Mouse (Mus musculus) MEL (cell line): ENCODE results near the gene Mid1. TPM values are rescaled to one million over a fixed set of nuclear protein-coding genes. Genes with fewer than 3 reads are reported as not detected.

ENCODE experiments used
- DNase-seq: peaks from one replicate; pipeline ENCODE4 v3.0.0; 2011; ENCODE audit warnings: low read depth, low spot score
- H3K27ac ChIP-seq: 2 replicates; pipeline ENCODE4 v1.5.1; 2012; ENCODE audit warnings: low read depth, mild to moderate bottlenecking, control low read depth, low read length, moderate library complexity; ENCODE audit not compliant: control insufficient read depth
- H3K27me3 ChIP-seq, 2 experiments: fragments of 150-350 bp in 1 of 2; sonication (generic) in 1 of 2; 2 replicates each; pipeline ENCODE4 v1.6.1; 2012; ENCODE audit warnings: low read length in 2 of 2, mild to moderate bottlenecking in 2 of 2, improper control_type of control experiment in 1 of 2, moderate library complexity in 1 of 2; ENCODE audit not compliant: insufficient read depth in 2 of 2, control insufficient read depth in 1 of 2
- H3K36me3 ChIP-seq, 2 experiments: 2 replicates each; pipeline ENCODE4 v1.6.1; 2012 to 2014; ENCODE audit warnings: low read length in 2 of 2, improper control_type of control experiment in 1 of 2, inconsistent platforms in 1 of 2, mild to moderate bottlenecking in 1 of 2; ENCODE audit not compliant: insufficient read depth in 2 of 2, control insufficient read depth in 1 of 2
- H3K4me1 ChIP-seq, 2 experiments: fragments of 150-350 bp in 1 of 2; sonication (generic) in 1 of 2; 2 replicates each; pipeline ENCODE4 v1.6.1; 2012; ENCODE audit warnings: low read length in 2 of 2, improper control_type of control experiment in 1 of 2, mild to moderate bottlenecking in 1 of 2; ENCODE audit not compliant: insufficient read depth in 2 of 2, control insufficient read depth in 1 of 2
- H3K4me3 ChIP-seq, 2 experiments: fragments of 150-350 bp in 1 of 2; sonication (generic) in 1 of 2; 2 replicates each; pipeline ENCODE4 v1.5.1; 2012; ENCODE audit warnings: low read depth in 2 of 2, low read length in 2 of 2, mild to moderate bottlenecking in 2 of 2, moderate library complexity in 2 of 2, control low read depth in 1 of 2, improper control_type of control experiment in 1 of 2; ENCODE audit not compliant: control insufficient read depth in 1 of 2, insufficient read depth in 1 of 2
- H3K79me2 ChIP-seq: 2 replicates; pipeline ENCODE4 v1.6.1; 2012; ENCODE audit warnings: mild to moderate bottlenecking, low read length, moderate library complexity; ENCODE audit not compliant: control insufficient read depth, poor library complexity, insufficient read depth
- H3K9ac ChIP-seq: 2 replicates; pipeline ENCODE4 v1.6.1; 2012; ENCODE audit warnings: low read depth, mild to moderate bottlenecking, control low read depth, low read length, moderate library complexity; ENCODE audit not compliant: control insufficient read depth, poor library complexity, severe bottlenecking
- H3K9me3 ChIP-seq: fragments of 150-350 bp; sonication (generic); replicated peaks from 2 replicates; pipeline ENCODE4 v1.6.1; 2012; ENCODE audit warnings: mild to moderate bottlenecking, low read length, improper control_type of control experiment, moderate library complexity; ENCODE audit not compliant: insufficient read depth
- CHD1 ChIP-seq: IDR thresholded peaks from 2 replicates; pipeline ENCODE4 v1.6.1; 2012; ENCODE audit warnings: low read depth, mild to moderate bottlenecking, inconsistent platforms, low read length, improper control_type of control experiment
- CHD2 ChIP-seq: IDR thresholded peaks from 2 replicates; pipeline ENCODE4 v1.6.1; 2011; ENCODE audit warnings: low read length, improper control_type of control experiment
- ETS1 ChIP-seq: IDR thresholded peaks from 2 replicates; pipeline ENCODE4 v1.6.1; 2012; ENCODE audit warnings: low read depth, mild to moderate bottlenecking, inconsistent platforms, low read length, improper control_type of control experiment, moderate library complexity
- GABPA ChIP-seq: IDR thresholded peaks from 2 replicates; pipeline ENCODE4 v1.6.1; 2012; ENCODE audit warnings: low read depth, mild to moderate bottlenecking, inconsistent platforms, low read length, improper control_type of control experiment, moderate library complexity
- GATA1 ChIP-seq: IDR thresholded peaks from 2 replicates; pipeline ENCODE4 v1.6.1; 2011; ENCODE audit warnings: low read depth, low read length, improper control_type of control experiment
- JUND ChIP-seq: IDR thresholded peaks from 2 replicates; pipeline ENCODE4 v1.6.1; 2011; ENCODE audit warnings: low read depth, mild to moderate bottlenecking, improper control_type of control experiment, low read length
- MAX ChIP-seq: IDR thresholded peaks from 2 replicates; pipeline ENCODE4 v1.6.1; 2011; ENCODE audit warnings: low read length, improper control_type of control experiment
- MYB ChIP-seq: IDR thresholded peaks from 2 replicates; pipeline ENCODE4 v1.6.1; 2011; ENCODE audit warnings: mild to moderate bottlenecking, low read depth, low read length, improper control_type of control experiment
- NELFE ChIP-seq: IDR thresholded peaks from 2 replicates; pipeline ENCODE4 v1.6.1; 2011; ENCODE audit warnings: low read depth, low read length, improper control_type of control experiment
- POLR2AphosphoS2 ChIP-seq: IDR thresholded peaks from 2 replicates; pipeline ENCODE4 v1.6.1; 2011; ENCODE audit warnings: low read length, improper control_type of control experiment
- RAD21 ChIP-seq: IDR thresholded peaks from 2 replicates; pipeline ENCODE4 v1.6.1; 2011; ENCODE audit warnings: mild to moderate bottlenecking, low read depth, low read length, improper control_type of control experiment
- RCOR1 ChIP-seq: IDR thresholded peaks from 2 replicates; pipeline ENCODE4 v1.6.1; 2012; ENCODE audit warnings: low read depth, mild to moderate bottlenecking, inconsistent platforms, low read length, improper control_type of control experiment
- SIN3A ChIP-seq: IDR thresholded peaks from 2 replicates; pipeline ENCODE4 v1.6.1; 2012; ENCODE audit warnings: low read length, improper control_type of control experiment, inconsistent platforms
- SMC3 ChIP-seq: IDR thresholded peaks from 2 replicates; pipeline ENCODE4 v1.6.1; 2011; ENCODE audit warnings: low read depth, low read length, improper control_type of control experiment
- TAL1 ChIP-seq: IDR thresholded peaks from 2 replicates; pipeline ENCODE4 v1.6.1; 2012; ENCODE audit warnings: mild to moderate bottlenecking, inconsistent platforms, low read length, moderate library complexity, mixed read lengths
- TCF12 ChIP-seq: IDR thresholded peaks from 2 replicates; pipeline ENCODE4 v1.6.1; 2014; ENCODE audit warnings: low read depth, mild to moderate bottlenecking, inconsistent platforms, low read length, improper control_type of control experiment, moderate library complexity
- UBTF ChIP-seq: IDR thresholded peaks from 2 replicates; pipeline ENCODE4 v1.6.1; 2012; ENCODE audit warnings: low read depth, mild to moderate bottlenecking, inconsistent platforms, low read length, improper control_type of control experiment, moderate library complexity, borderline replicate concordance; ENCODE audit not compliant: insufficient read depth
- USF1 ChIP-seq: IDR thresholded peaks from 2 replicates; pipeline ENCODE4 v1.6.1; 2014; ENCODE audit warnings: low read depth, mild to moderate bottlenecking, inconsistent platforms, low read length, improper control_type of control experiment, moderate library complexity
- USF2 ChIP-seq, 2 experiments: IDR thresholded peaks; 2 replicates each; pipeline ENCODE4 v1.6.1; 2011 to 2012; ENCODE audit warnings: improper control_type of control experiment in 2 of 2, low read length in 2 of 2, borderline replicate concordance in 1 of 2, inconsistent platforms in 1 of 2, low read depth in 1 of 2, mild to moderate bottlenecking in 1 of 2; ENCODE audit not compliant: insufficient read depth in 1 of 2
- ZC3H11A ChIP-seq: IDR thresholded peaks from 2 replicates; pipeline ENCODE4 v1.6.1; 2012; ENCODE audit warnings: low read depth, mild to moderate bottlenecking, inconsistent platforms, low read length, improper control_type of control experiment
- ZKSCAN1 ChIP-seq: IDR thresholded peaks from 2 replicates; pipeline ENCODE4 v1.6.1; 2012; ENCODE audit warnings: low read depth, mild to moderate bottlenecking, inconsistent platforms, low read length, improper control_type of control experiment, moderate library complexity
- polyA plus RNA-seq, 2 experiments: library from polyadenylated mRNA; stranded (reverse) in 1 of 2; unstranded in 1 of 2; fragments of >175 nt in 1 of 2; fragments of >200 nt in 1 of 2; gene quantifications; 2 replicates each; pipeline versions ENCODE4 v1.2.1 to v1.2.4; 2012; ENCODE audit warnings: low replicate concordance in 2 of 2, low read depth in 1 of 2; ENCODE audit not compliant: insufficient read length in 2 of 2, insufficient read depth in 1 of 2, missing spikeins in 1 of 2
- total RNA-seq: library from RNA; depleted of rRNA; stranded (reverse); fragments of 300-350 nt; gene quantifications from 2 replicates; pipeline ENCODE4 v1.2.3, GENCODE M21; 2012

Mid1 gene
- total and polyA plus RNA-seq, 3 experiments, result 1.4 to 7.8 TPM; not detected in 1

GRCm38 (mm10) chrX:169811318-169811717, 126.3 kb downstream of the Mid1 start:
- Histone ChIP-seq H3K27me3 (peaks cover 3 to 4% of the 10 kb centered on the region in 2 experiments; a peak in 3 of 4 replicates), H3K27ac (no peak overlapping the region), H3K36me3 (no peaks in the 10 kb centered on the region), H3K4me1 (no peaks in the 10 kb centered on the region), H3K9me3 (no peaks in the 10 kb centered on the region), H3K9ac (no peak overlapping the region), H3K79me2 (no peaks in the 10 kb centered on the region), H3K4me3 (no peak overlapping the region)
- no peak for DNase-seq
- no peak for TF ChIP-seq GABPA
- no peak for TF ChIP-seq ETS1
- TF ChIP-seq USF1, result no peak
- no peak for TF ChIP-seq MAX
- no peak for TF ChIP-seq UBTF
- no peak for TF ChIP-seq MYB
- TF ChIP-seq TAL1, result no peak
- no peak for TF ChIP-seq RCOR1
- no peak for TF ChIP-seq ZKSCAN1
- TF ChIP-seq USF2 (IDR thresholded peaks at IDR 0.05; ENCODE audit: borderline replicate concordance in 1 of 2, insufficient read depth in 1 of 2, low read depth in 1 of 2, low read length in 2 of 2), result no peak
- TF ChIP-seq JUND, result no peak
- TF ChIP-seq CHD2, result no peak
- no peak for TF ChIP-seq GATA1
- no peak for TF ChIP-seq TCF12
- no peak for TF ChIP-seq NELFE
- no peak for TF ChIP-seq SMC3

- Histone ChIP-seq H3K9me3 (no peaks in the 10 kb centered on the region), H3K4me3 (no peak overlapping the region), H3K4me1 (no peaks in the 10 kb centered on the region), H3K9ac (no peak overlapping the region), H3K27me3 (peaks cover 2 to 3% of the 10 kb centered on the region in 2 experiments; a peak in 3 of 4 replicates), H3K36me3 (no peaks in the 10 kb centered on the region), H3K27ac (no peak overlapping the region)
- DNase-seq, result no peak
- TF ChIP-seq ZC3H11A (no peak), POLR2AphosphoS2 (no peak), RAD21 (no peak), UBTF (no peak), CHD1 (no peak), SIN3A (no peak)
- TF ChIP-seq, all 39 proteins: peak for 0
- no peaks in the 10 kb centered on the region for H3K79me2 ChIP-seq
These were observed 126.8 kb downstream of the Mid1 start for GRCm38 (mm10) chrX:169811783-169812182.
